Mouse (Mus musculus): ENCODE measurements at regions not wholly inside any gene's neighbourhood (a gene's known extent, or its start where the extent isn't known, plus 50 kb on each side); places are given as distances from the start of the nearest gene placed in this dataset.
"Not testable (repeated sequence)": the region's sequence is repeated elsewhere in the genome, so short reads cannot be mapped to it uniquely, and the experiment has no call there.

- not testable (repeated sequence) for DNase-seq
Observed at GRCm38 (mm10) chr11:12913401-12913800, 448.6 kb upstream of the Cobl start.

GRCm38 (mm10) chr11:12873712-12874111 is 409.0 kb upstream of the Cobl start:
- DNase-seq = no peak

GRCm38 (mm10) chr11:12872802-12873201 is 408.0 kb upstream of the Cobl start:
- no peak for DNase-seq

GRCm38 (mm10) chr11:12872399-12872798 is 407.6 kb upstream of the Cobl start:
- no peak for DNase-seq

- no peak for DNase-seq
Observed at GRCm38 (mm10) chr11:12867541-12867940, 402.8 kb upstream of the Cobl start.

GRCm38 (mm10) chr11:12865034-12865620 is 400.4 kb upstream of the Cobl start:
- DNase-seq = no peak

GRCm38 (mm10) chr11:12859344-12859930 is 394.7 kb upstream of the Cobl start:
- no peak for DNase-seq

- DNase-seq = no peak
Observed at GRCm38 (mm10) chr11:12858274-12858884, 393.6 kb upstream of the Cobl start.

- no peak for DNase-seq
Observed at GRCm38 (mm10) chr11:12857358-12858199, 392.8 kb upstream of the Cobl start.

- DNase-seq = no peak
Observed at GRCm38 (mm10) chr11:12847793-12848192, 383.0 kb upstream of the Cobl start.

GRCm38 (mm10) chr11:12843631-12844423 is 379.1 kb upstream of the Cobl start:
- no peak for DNase-seq

GRCm38 (mm10) chr11:12841393-12841792 is 376.6 kb upstream of the Cobl start:
- DNase-seq = no peak

GRCm38 (mm10) chr11:12837920-12838319 is 373.2 kb upstream of the Cobl start:
- DNase-seq = no peak

GRCm38 (mm10) chr11:12837387-12837786 is 372.6 kb upstream of the Cobl start:
- DNase-seq = no peak

- no peak for DNase-seq
Observed at GRCm38 (mm10) chr11:12836387-12836786, 371.6 kb upstream of the Cobl start.

- DNase-seq = no peak
Observed at GRCm38 (mm10) chr11:12812021-12812420, 347.3 kb upstream of the Cobl start.

- peak; percentile 32 for DNase-seq
Observed at GRCm38 (mm10) chr11:12810949-12811881, 346.5 kb upstream of the Cobl start.
